Mouse (Mus musculus): Measurements from ENCODE around the gene Matn4.
"Not testable (repeated sequence)": the region's sequence is repeated elsewhere in the genome, so short reads cannot be mapped to it uniquely, and the experiment has no call there.

Matn4 gene

GRCm38 (mm10) chr2:164371371-164371770 is 33.6 kb downstream of the Matn4 start:
- DNase-seq (ENCODE audit: low spot score), result no peak

- DNase-seq (ENCODE audit: low spot score), result no peak
These were observed 36.3 kb downstream of the Matn4 start for GRCm38 (mm10) chr2:164368620-164369105.

- DNase-seq (ENCODE audit: low spot score), result no peak
These were observed 38.0 kb downstream of the Matn4 start for GRCm38 (mm10) chr2:164366947-164367346.

GRCm38 (mm10) chr2:164360974-164361657 is 43.8 kb downstream of the Matn4 start:
- no peak for DNase-seq (ENCODE audit: low spot score)

- no peak for DNase-seq (ENCODE audit: low spot score)
These were observed 45.3 kb downstream of the Matn4 start for GRCm38 (mm10) chr2:164359668-164360067.

GRCm38 (mm10) chr2:164359031-164359430 is 45.9 kb downstream of the Matn4 start:
- DNase-seq (ENCODE audit: low spot score), result no peak

- peak; percentile 45 for DNase-seq (ENCODE audit: low spot score)
These were observed 46.6 kb downstream of the Matn4 start for GRCm38 (mm10) chr2:164358373-164358772.

GRCm38 (mm10) chr2:164356177-164356967 is 48.6 kb downstream of the Matn4 start:
- DNase-seq (ENCODE audit: low spot score), result no peak

- DNase-seq (ENCODE audit: low spot score), result no peak
These were observed 51.6 kb downstream of the Matn4 start for GRCm38 (mm10) chr2:164353356-164353755.

GRCm38 (mm10) chr2:164352697-164353096 is 52.3 kb downstream of the Matn4 start:
- DNase-seq (ENCODE audit: low spot score), result no peak

GRCm38 (mm10) chr2:164348980-164349379 is 56.0 kb downstream of the Matn4 start:
- peak; percentile 39 for DNase-seq (ENCODE audit: low spot score)

- DNase-seq (ENCODE audit: low spot score), result not testable (repeated sequence)
These were observed 57.3 kb downstream of the Matn4 start for GRCm38 (mm10) chr2:164347697-164348096.

- DNase-seq (ENCODE audit: low spot score), result not testable (repeated sequence)
These were observed 61.2 kb downstream of the Matn4 start for GRCm38 (mm10) chr2:164343732-164344131.

Measured in embryo, embryonic 10 days (tissue).